Mouse (Mus musculus): ENCODE data around the gene Cers6. TPM values are rescaled to one million over a fixed set of nuclear protein-coding genes. Genes with fewer than 3 reads are reported as not detected.

Cers6 gene
- polyA plus RNA-seq, 1 experiment = 23.8 TPM

- TF ChIP-seq CTCF (IDR thresholded peaks at IDR 0.05; ENCODE audit: control insufficient read depth, insufficient read depth, low read length) = no peak
- TF ChIP-seq POLR2A (IDR thresholded peaks at IDR 0.05; ENCODE audit: borderline replicate concordance, control insufficient read depth, low read depth, low read length) = no peak
- WGBS = 88% methylated on average over 1 of the region's 1 CpGs
- no peak overlapping the region for H3K27ac ChIP-seq (ENCODE audit: control insufficient read depth, insufficient read depth, low read depth, low read length, poor library complexity)
- no peak overlapping the region for H3K4me3 ChIP-seq (replicated peaks; ENCODE audit: control insufficient read depth, low read depth, low read length)
- H3K4me1 ChIP-seq (ENCODE audit: control insufficient read depth, insufficient read depth, low read length) = no peaks in the 10 kb centered on the region
These were observed 219.5 kb downstream of the Cers6 start for GRCm38 (mm10) chr2:69080760-69081159.

- Histone ChIP-seq H3K4me1 (ENCODE audit: control insufficient read depth, insufficient read depth, low read length) (no peaks in the 10 kb centered on the region), H3K4me3 (replicated peaks; ENCODE audit: control insufficient read depth, low read depth, low read length) (no peak overlapping the region), H3K27ac (ENCODE audit: control insufficient read depth, insufficient read depth, low read depth, low read length, poor library complexity) (no peak overlapping the region)
- TF ChIP-seq CTCF (IDR thresholded peaks at IDR 0.05; ENCODE audit: control insufficient read depth, insufficient read depth, low read length) (no peak), POLR2A (IDR thresholded peaks at IDR 0.05; ENCODE audit: borderline replicate concordance, control insufficient read depth, low read depth, low read length) (no peak)
- 74% methylated on average over 8 of the region's 8 CpGs for WGBS
These were observed 221.4 kb downstream of the Cers6 start for GRCm38 (mm10) chr2:69082499-69083197.

- 85% methylated on average over 3 of the region's 3 CpGs for WGBS
- Histone ChIP-seq H3K27ac (ENCODE audit: control insufficient read depth, insufficient read depth, low read depth, low read length, poor library complexity) (no peak overlapping the region), H3K4me3 (replicated peaks; ENCODE audit: control insufficient read depth, low read depth, low read length) (no peak overlapping the region), H3K4me1 (ENCODE audit: control insufficient read depth, insufficient read depth, low read length) (no peaks in the 10 kb centered on the region)
- TF ChIP-seq CTCF (IDR thresholded peaks at IDR 0.05; ENCODE audit: control insufficient read depth, insufficient read depth, low read length) = no peak
- no peak for TF ChIP-seq POLR2A (IDR thresholded peaks at IDR 0.05; ENCODE audit: borderline replicate concordance, control insufficient read depth, low read depth, low read length)
These were observed 221.9 kb downstream of the Cers6 start for GRCm38 (mm10) chr2:69083198-69083509.

- no peaks in the 10 kb centered on the region for H3K4me1 ChIP-seq (ENCODE audit: control insufficient read depth, insufficient read depth, low read length)
- 90% methylated on average over 6 of the region's 6 CpGs for WGBS
- no peak overlapping the region for H3K4me3 ChIP-seq (replicated peaks; ENCODE audit: control insufficient read depth, low read depth, low read length)
- TF ChIP-seq POLR2A (IDR thresholded peaks at IDR 0.05; ENCODE audit: borderline replicate concordance, control insufficient read depth, low read depth, low read length) (no peak), CTCF (IDR thresholded peaks at IDR 0.05; ENCODE audit: control insufficient read depth, insufficient read depth, low read length) (no peak)
- H3K27ac ChIP-seq (ENCODE audit: control insufficient read depth, insufficient read depth, low read depth, low read length, poor library complexity) = no peak overlapping the region
These were observed 223.2 kb downstream of the Cers6 start for GRCm38 (mm10) chr2:69084416-69084815.

- Histone ChIP-seq H3K4me1 (ENCODE audit: control insufficient read depth, insufficient read depth, low read length) (no peaks in the 10 kb centered on the region), H3K27ac (ENCODE audit: control insufficient read depth, insufficient read depth, low read depth, low read length, poor library complexity) (no peak overlapping the region), H3K4me3 (replicated peaks; ENCODE audit: control insufficient read depth, low read depth, low read length) (no peak overlapping the region)
- 84% methylated on average over 8 of the region's 8 CpGs for whole genome bisulfite sequencing
- TF ChIP-seq CTCF (IDR thresholded peaks at IDR 0.05; ENCODE audit: control insufficient read depth, insufficient read depth, low read length) (no peak), POLR2A (IDR thresholded peaks at IDR 0.05; ENCODE audit: borderline replicate concordance, control insufficient read depth, low read depth, low read length) (no peak)
These were observed 225.4 kb downstream of the Cers6 start for GRCm38 (mm10) chr2:69086505-69087260.

DNA sequence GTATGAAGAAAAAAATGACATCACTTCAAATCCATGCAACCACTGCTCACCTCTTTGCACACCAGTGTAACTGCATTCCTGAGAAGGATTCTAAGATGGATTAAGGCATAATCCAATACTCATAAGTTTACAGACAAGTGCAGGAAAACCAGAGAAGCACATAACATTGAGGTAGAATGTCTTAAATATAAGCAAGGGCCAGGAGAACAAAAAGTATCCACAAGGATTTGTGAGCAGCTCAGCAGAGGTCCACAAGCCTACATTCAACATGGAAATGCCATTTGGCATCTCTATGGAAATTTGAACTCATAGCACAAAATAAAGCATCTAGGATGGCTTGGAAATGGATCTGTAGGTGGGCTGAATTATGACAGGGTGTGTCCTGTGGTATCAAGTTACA lies 234.6 kb downstream of the Cers6 start:
- H3K4me1 ChIP-seq (ENCODE audit: control insufficient read depth, insufficient read depth, low read length) = no peaks in the 10 kb centered on the region; the same call in 1 of the 2 replicates
- H3K27ac ChIP-seq (ENCODE audit: control insufficient read depth, insufficient read depth, low read depth, low read length, poor library complexity) = no peak overlapping the region
- no peak overlapping the region for H3K4me3 ChIP-seq (replicated peaks; ENCODE audit: control insufficient read depth, low read depth, low read length)
- TF ChIP-seq POLR2A (IDR thresholded peaks at IDR 0.05; ENCODE audit: borderline replicate concordance, control insufficient read depth, low read depth, low read length) = no peak
- TF ChIP-seq CTCF (IDR thresholded peaks at IDR 0.05; ENCODE audit: control insufficient read depth, insufficient read depth, low read length) = no peak

DNA sequence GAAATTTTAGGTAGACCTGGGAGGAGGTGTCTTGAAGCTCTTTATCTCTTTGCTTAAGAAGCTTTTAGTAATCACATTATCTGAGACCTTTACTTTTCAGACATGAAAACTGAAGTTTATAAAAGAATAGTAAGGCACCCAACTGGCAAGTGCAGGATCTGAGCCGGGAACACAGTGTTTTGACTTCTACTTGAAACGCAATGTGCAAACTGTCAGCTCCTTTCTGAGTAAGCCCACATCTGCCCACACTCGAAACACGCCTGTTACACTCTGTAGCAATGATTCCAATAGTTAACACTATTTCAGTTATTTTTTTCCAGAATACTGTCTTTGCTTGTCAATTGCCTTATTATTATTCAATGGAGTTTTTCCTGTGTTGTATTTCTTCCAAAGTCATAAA lies 235.6 kb downstream of the Cers6 start:
- Histone ChIP-seq H3K27ac (ENCODE audit: control insufficient read depth, insufficient read depth, low read depth, low read length, poor library complexity) (no peak overlapping the region), H3K4me1 (ENCODE audit: control insufficient read depth, insufficient read depth, low read length) (no peaks in the 10 kb centered on the region; the same call in 1 of the 2 replicates), H3K4me3 (replicated peaks; ENCODE audit: control insufficient read depth, low read depth, low read length) (no peak overlapping the region)
- no peak for TF ChIP-seq CTCF (IDR thresholded peaks at IDR 0.05; ENCODE audit: control insufficient read depth, insufficient read depth, low read length)
- no peak for TF ChIP-seq POLR2A (IDR thresholded peaks at IDR 0.05; ENCODE audit: borderline replicate concordance, control insufficient read depth, low read depth, low read length)
- 85% methylated on average over 4 of the region's 4 CpGs for WGBS

GRCm38 (mm10) chr2:69097526-69097925 lies 236.3 kb downstream of the Cers6 start:
- H3K27ac ChIP-seq (ENCODE audit: control insufficient read depth, insufficient read depth, low read depth, low read length, poor library complexity) = no peak overlapping the region
- H3K4me1 ChIP-seq (ENCODE audit: control insufficient read depth, insufficient read depth, low read length) = no peaks in the 10 kb centered on the region; the same call in 1 of the 2 replicates
- TF ChIP-seq CTCF (IDR thresholded peaks at IDR 0.05; ENCODE audit: control insufficient read depth, insufficient read depth, low read length) (no peak), POLR2A (IDR thresholded peaks at IDR 0.05; ENCODE audit: borderline replicate concordance, control insufficient read depth, low read depth, low read length) (no peak)
- no peak overlapping the region for H3K4me3 ChIP-seq (replicated peaks; ENCODE audit: control insufficient read depth, low read depth, low read length)
- 86% methylated on average over 2 of the region's 2 CpGs for WGBS

Measured in bone marrow, adult 2 months (tissue).